Mouse (Mus musculus) liver, embryonic 11.5 days (tissue): ENCODE measurements around the gene Bpifb1. TPM values are rescaled to one million over a fixed set of nuclear protein-coding genes. Genes with fewer than 3 reads are reported as not detected.
"Not testable (repeated sequence)": the region's sequence is repeated elsewhere in the genome, so short reads cannot be mapped to it uniquely, and the experiment has no call there.

ENCODE experiments used
- ATAC-seq: fragments of 200-750 bp; cut with Nextera tagmentation; replicated peaks from 2 replicates; pipeline ENCODE4 v1.8.0; 2017; ENCODE audit warnings: moderate number of reproducible peaks, mild to moderate bottlenecking, moderate TSS enrichment, moderate library complexity; ENCODE audit not compliant: low FRiP score
- DNase-seq: peaks from one replicate; pipeline ENCODE4 v3.0.0-alpha.2; 2017; ENCODE audit warnings: low spot score
- H3K27ac ChIP-seq: fragments of 300-500 bp; sonication (generic); 2 replicates; pipeline ENCODE4 v1.5.1; 2014; ENCODE audit warnings: mild to moderate bottlenecking, low read depth, low read length, control low read depth
- H3K27me3 ChIP-seq: fragments of 300-500 bp; sonication (generic); replicated peaks from 2 replicates; pipeline ENCODE4 v1.6.1; 2014; ENCODE audit warnings: low read length, mixed read lengths; ENCODE audit not compliant: control insufficient read depth, insufficient read depth
- H3K36me3 ChIP-seq: fragments of 300-500 bp; sonication (generic); 2 replicates; pipeline ENCODE4 v1.6.1; 2014; ENCODE audit warnings: mild to moderate bottlenecking, low read length, moderate library complexity, mixed read lengths; ENCODE audit not compliant: control insufficient read depth, insufficient read depth
- H3K4me1 ChIP-seq: fragments of 300-500 bp; sonication (generic); replicated peaks from 2 replicates; pipeline ENCODE4 v1.6.1; 2014; ENCODE audit warnings: low read length, mixed read lengths; ENCODE audit not compliant: control insufficient read depth, insufficient read depth
- H3K4me2 ChIP-seq: fragments of 300-500 bp; sonication (generic); 2 replicates; pipeline ENCODE4 v1.6.1; 2014; ENCODE audit warnings: mild to moderate bottlenecking, control low read depth, moderate library complexity
- H3K4me3 ChIP-seq: fragments of 300-500 bp; sonication (generic); 2 replicates; pipeline ENCODE4 v1.5.1; 2014; ENCODE audit warnings: low read depth, low read length, control low read depth
- H3K9ac ChIP-seq: fragments of 300-500 bp; sonication (generic); 2 replicates; pipeline ENCODE4 v1.6.1; 2014; ENCODE audit warnings: low read depth, low read length, control low read depth
- H3K9me3 ChIP-seq: fragments of 300-500 bp; sonication (generic); 2 replicates; pipeline ENCODE4 v1.6.1; 2016; ENCODE audit warnings: low read length, inconsistent platforms, mixed read lengths; ENCODE audit not compliant: control insufficient read depth
- WGBS: fragments of 180-500 bp; shearing (Covaris S2); extraction: QIAGEN DNeasy Blood & Tissue Kit; methylation state at CpG from one replicate; pipeline ENCODE4 v1.1.7; 2014; 5-methylcytosine and 5-hydroxymethylcytosine counted together
- polyA plus RNA-seq: library from polyadenylated mRNA; unstranded; fragments of >200 nt; fragmentation: Nextera tagmentation; extraction: Ambion mirVana; gene quantifications from 2 replicates; pipeline ENCODE4 v1.2.1, GENCODE M21; 2014

Bpifb1 gene
- polyA plus RNA-seq, 1 experiment from 2014 or later: not detected

GRCm38 (mm10) chr2:154223265-154223916 lies 32.8 kb downstream of the Bpifb1 start, which contains the start of gene Bpifb5:
TSS of gene Bpifb5 (plus strand) at chr2:154223742.
- no peak for DNase-seq
- ATAC-seq: 0 out of 2 replicates have a peak, but pooled peaks have one; percentile 31
- Histone ChIP-seq H3K9me3 (no peaks in the 10 kb centered on the region), H3K4me1 (no peaks in the 10 kb centered on the region), H3K27me3 (no peaks in the 10 kb centered on the region), H3K4me2 (no peak within 1 kb of the TSS), H3K4me3 (no peak within 1 kb of the TSS), H3K36me3 (no peaks in the 10 kb centered on the region), H3K9ac (no peak within 1 kb of the TSS), H3K27ac (no peak within 1 kb of the TSS)
- 16% methylated on average over 14 of the region's 14 CpGs for WGBS

- Histone ChIP-seq H3K4me1 (no peaks in the 10 kb centered on the region), H3K9me3 (no peaks in the 10 kb centered on the region), H3K4me2 (no peak overlapping the region), H3K27ac (no peak overlapping the region), H3K36me3 (no peaks in the 10 kb centered on the region), H3K9ac (no peak overlapping the region), H3K4me3 (no peak overlapping the region), H3K27me3 (no peaks in the 10 kb centered on the region)
- WGBS: 30% methylated on average over 2 of the region's 2 CpGs
- ATAC-seq (no peak), DNase-seq (no peak)
These were observed 33.3 kb downstream of the Bpifb1 start for GRCm38 (mm10) chr2:154223917-154224273.

GRCm38 (mm10) chr2:154226991-154227390 lies 36.4 kb downstream of the Bpifb1 start:
- WGBS: 77% methylated on average over 4 of the region's 4 CpGs
- no peaks in the 10 kb centered on the region for H3K27me3 ChIP-seq
- H3K9me3 ChIP-seq: no peaks in the 10 kb centered on the region
- H3K4me2 ChIP-seq: no peak overlapping the region
- H3K36me3 ChIP-seq: no peaks in the 10 kb centered on the region
- no peaks in the 10 kb centered on the region for H3K4me1 ChIP-seq
- H3K4me3 ChIP-seq: no peak overlapping the region
- H3K27ac ChIP-seq: no peak overlapping the region
- DNase-seq (no peak), ATAC-seq (no peak)
- no peak overlapping the region for H3K9ac ChIP-seq

GRCm38 (mm10) chr2:154227830-154228229 lies 37.2 kb downstream of the Bpifb1 start:
- DNase-seq (no peak), ATAC-seq (no peak)
- 81% methylated on average over 5 of the region's 5 CpGs for WGBS
- no peak overlapping the region for H3K4me3 ChIP-seq
- no peak overlapping the region for H3K27ac ChIP-seq
- no peaks in the 10 kb centered on the region for H3K36me3 ChIP-seq
- no peaks in the 10 kb centered on the region for H3K4me1 ChIP-seq
- no peak overlapping the region for H3K4me2 ChIP-seq
- H3K27me3 ChIP-seq: no peaks in the 10 kb centered on the region
- H3K9ac ChIP-seq: no peak overlapping the region
- no peaks in the 10 kb centered on the region for H3K9me3 ChIP-seq

GRCm38 (mm10) chr2:154233426-154233825 lies 42.8 kb downstream of the Bpifb1 start:
- Histone ChIP-seq H3K9me3 (no peaks in the 10 kb centered on the region), H3K4me2 (no peak overlapping the region), H3K36me3 (no peaks in the 10 kb centered on the region), H3K27ac (no peak overlapping the region), H3K9ac (no peak overlapping the region), H3K4me3 (no peak overlapping the region), H3K4me1 (no peaks in the 10 kb centered on the region), H3K27me3 (no peaks in the 10 kb centered on the region)
- ATAC-seq (no peak), DNase-seq (no peak)
- 88% methylated on average over 6 of the region's 6 CpGs for WGBS

- no peak overlapping the region for H3K9ac ChIP-seq
- no peaks in the 10 kb centered on the region for H3K36me3 ChIP-seq
- no peaks in the 10 kb centered on the region for H3K4me1 ChIP-seq
- no peaks in the 10 kb centered on the region for H3K27me3 ChIP-seq
- no peak for ATAC-seq
- DNase-seq: no peak
- no peaks in the 10 kb centered on the region for H3K9me3 ChIP-seq
- H3K4me2 ChIP-seq: no peak overlapping the region
- 84% methylated on average over 6 of the region's 6 CpGs for whole genome bisulfite sequencing
- no peak overlapping the region for H3K4me3 ChIP-seq
- no peak overlapping the region for H3K27ac ChIP-seq
These were observed 50.2 kb downstream of the Bpifb1 start for GRCm38 (mm10) chr2:154240771-154241170.

GRCm38 (mm10) chr2:154242726-154243125 lies 52.1 kb downstream of the Bpifb1 start:
- DNase-seq, H3K9ac ChIP-seq, H3K27ac ChIP-seq, H3K4me2 ChIP-seq, H3K4me1 ChIP-seq, H3K9me3 ChIP-seq, H3K4me3 ChIP-seq, ATAC-seq, H3K36me3 ChIP-seq, H3K27me3 ChIP-seq: not testable (repeated sequence)
- WGBS: 85% methylated on average over 10 of the region's 12 CpGs

- no peak for ATAC-seq
- Histone ChIP-seq H3K4me2 (no peak overlapping the region), H3K9ac (no peak overlapping the region), H3K27me3 (no peaks in the 10 kb centered on the region), H3K36me3 (no peaks in the 10 kb centered on the region), H3K4me1 (no peaks in the 10 kb centered on the region), H3K9me3 (no peaks in the 10 kb centered on the region), H3K27ac (no peak overlapping the region), H3K4me3 (no peak overlapping the region)
- DNase-seq: no peak
- 81% methylated on average over 10 of the region's 10 CpGs for WGBS
These were observed 52.9 kb downstream of the Bpifb1 start for GRCm38 (mm10) chr2:154243356-154244036.

- no peak overlapping the region for H3K9ac ChIP-seq
- no peak overlapping the region for H3K4me2 ChIP-seq
- no peaks in the 10 kb centered on the region for H3K27me3 ChIP-seq
- H3K4me3 ChIP-seq: no peak overlapping the region
- H3K36me3 ChIP-seq: no peaks in the 10 kb centered on the region
- DNase-seq: no peak
- no peak for ATAC-seq
- no peaks in the 10 kb centered on the region for H3K4me1 ChIP-seq
- H3K27ac ChIP-seq: no peak overlapping the region
- H3K9me3 ChIP-seq: no peaks in the 10 kb centered on the region
- 89% methylated on average over 5 of the region's 5 CpGs for WGBS
These were observed 54.7 kb downstream of the Bpifb1 start for GRCm38 (mm10) chr2:154245322-154245721.
